Mouse (Mus musculus) midbrain, postnatal 0 days (tissue): ENCODE measurements at regions not wholly inside any gene's neighbourhood (a gene's known extent, or its start where the extent isn't known, plus 50 kb on each side); places are given as distances from the start of the nearest gene placed in this dataset.

Experiments
- ATAC-seq: fragments of 200-750 bp; cut with Nextera tagmentation; 2 replicates; pipeline ENCODE4 v1.8.0; 2017; ENCODE audit warnings: moderate number of reproducible peaks, mild to moderate bottlenecking, moderate TSS enrichment, moderate library complexity; ENCODE audit not compliant: low FRiP score
- DNase-seq: peaks from one replicate; pipeline ENCODE4 v3.0.0-alpha.2; 2015; ENCODE audit warnings: low spot score
- H3K27ac ChIP-seq: fragments of 300-500 bp; sonication (generic); 2 replicates; pipeline ENCODE4 v1.5.1; 2014; ENCODE audit warnings: low read depth, mild to moderate bottlenecking, low read length, mixed read lengths
- H3K27me3 ChIP-seq: fragments of 300-500 bp; sonication (generic); 2 replicates; pipeline ENCODE4 v1.6.1; 2014; ENCODE audit warnings: low read length, control low read depth, mixed read lengths; ENCODE audit not compliant: insufficient read depth
- H3K36me3 ChIP-seq: fragments of 300-500 bp; sonication (generic); 2 replicates; pipeline ENCODE4 v1.6.1; 2014; ENCODE audit warnings: low read length, control low read depth, mixed read lengths; ENCODE audit not compliant: insufficient read depth
- H3K4me1 ChIP-seq: fragments of 300-500 bp; sonication (generic); 2 replicates; pipeline ENCODE4 v1.6.1; 2014; ENCODE audit warnings: mild to moderate bottlenecking, control low read depth, antibody characterized with exemption, low read length, mixed read lengths; ENCODE audit not compliant: insufficient read depth
- H3K4me2 ChIP-seq: fragments of 300-500 bp; sonication (generic); 2 replicates; pipeline ENCODE4 v1.6.1; 2014; ENCODE audit warnings: low read depth, mild to moderate bottlenecking, low read length, mixed read lengths; ENCODE audit not compliant: poor library complexity, severe bottlenecking
- H3K4me3 ChIP-seq: fragments of 300-500 bp; sonication (generic); 2 replicates; pipeline ENCODE4 v1.5.1; 2014; ENCODE audit warnings: low read depth, mild to moderate bottlenecking, low read length, moderate library complexity
- H3K9ac ChIP-seq: fragments of 300-500 bp; sonication (generic); replicated peaks from 2 replicates; pipeline ENCODE4 v1.6.1; 2014; ENCODE audit warnings: mild to moderate bottlenecking, low read length, moderate library complexity, mixed read lengths; ENCODE audit not compliant: poor library complexity, severe bottlenecking
- H3K9me3 ChIP-seq: fragments of 300-500 bp; sonication (generic); 2 replicates; pipeline ENCODE4 v1.6.1; 2016; ENCODE audit warnings: low read length, control low read depth
- CTCF ChIP-seq: IDR thresholded peaks from 2 replicates; pipeline ENCODE4 v1.5.1; 2016; ENCODE audit warnings: antibody characterized with exemption, mild to moderate bottlenecking
- WGBS: fragments of 180-500 bp; shearing (Covaris S2); extraction: QIAGEN DNeasy Blood & Tissue Kit; methylation state at CpG from one replicate; pipeline ENCODE4 v1.1.7; 2014; 5-methylcytosine and 5-hydroxymethylcytosine counted together

- no peak overlapping the region for H3K4me2 ChIP-seq
- DNase-seq: peak; percentile 91
- H3K4me3 ChIP-seq: no peak overlapping the region
- peak; percentile 54 for TF ChIP-seq CTCF
- WGBS: 47% methylated on average over 13 of the region's 13 CpGs
- H3K36me3 ChIP-seq: no peaks in the 10 kb centered on the region
- no peaks in the 10 kb centered on the region for H3K4me1 ChIP-seq
- no peak overlapping the region for H3K9ac ChIP-seq
- H3K27ac ChIP-seq: no peak overlapping the region
- no peaks in the 10 kb centered on the region for H3K27me3 ChIP-seq
- H3K9me3 ChIP-seq: no peaks in the 10 kb centered on the region
- peak; percentile 90 for ATAC-seq
Observed at GRCm38 (mm10) chr4:53263776-53264175, 104.1 kb upstream of the Abca1 start.

GRCm38 (mm10) chr4:53262466-53262865, 102.8 kb upstream of the Abca1 start:
- DNase-seq (no peak), ATAC-seq (no peak)
- no peaks in the 10 kb centered on the region for H3K36me3 ChIP-seq
- H3K27me3 ChIP-seq: no peaks in the 10 kb centered on the region
- TF ChIP-seq CTCF: no peak
- 87% methylated on average over 5 of the region's 5 CpGs for WGBS
- no peaks in the 10 kb centered on the region for H3K4me1 ChIP-seq
- no peak overlapping the region for H3K4me2 ChIP-seq
- H3K27ac ChIP-seq: no peak overlapping the region
- H3K9ac ChIP-seq: no peak overlapping the region
- no peaks in the 10 kb centered on the region for H3K9me3 ChIP-seq
- no peak overlapping the region for H3K4me3 ChIP-seq

- TF ChIP-seq CTCF: no peak
- no peak overlapping the region for H3K4me3 ChIP-seq
- no peaks in the 10 kb centered on the region for H3K36me3 ChIP-seq
- H3K4me2 ChIP-seq: no peak overlapping the region
- no peak for ATAC-seq
- 83% methylated on average over 6 of the region's 6 CpGs for WGBS
- no peak overlapping the region for H3K9ac ChIP-seq
- H3K27me3 ChIP-seq: no peaks in the 10 kb centered on the region
- no peak for DNase-seq
- H3K4me1 ChIP-seq: no peaks in the 10 kb centered on the region
- no peaks in the 10 kb centered on the region for H3K9me3 ChIP-seq
- no peak overlapping the region for H3K27ac ChIP-seq
Observed at GRCm38 (mm10) chr4:53261556-53262140, 102.0 kb upstream of the Abca1 start.

GRCm38 (mm10) chr4:53258975-53259374, 99.3 kb upstream of the Abca1 start:
- 94% methylated on average over 6 of the region's 6 CpGs for WGBS
- no peaks in the 10 kb centered on the region for H3K27me3 ChIP-seq
- H3K36me3 ChIP-seq: no peaks in the 10 kb centered on the region
- no peak overlapping the region for H3K9ac ChIP-seq
- no peak for ATAC-seq
- no peaks in the 10 kb centered on the region for H3K4me1 ChIP-seq
- no peaks in the 10 kb centered on the region for H3K9me3 ChIP-seq
- no peak for TF ChIP-seq CTCF
- H3K27ac ChIP-seq: no peak overlapping the region
- DNase-seq: no peak
- H3K4me2 ChIP-seq: no peak overlapping the region
- H3K4me3 ChIP-seq: no peak overlapping the region

- H3K9ac ChIP-seq: no peak overlapping the region
- DNase-seq (no peak), ATAC-seq (no peak)
- 83% methylated on average over 5 of the region's 5 CpGs for WGBS
- H3K4me2 ChIP-seq: no peak overlapping the region
- H3K9me3 ChIP-seq: no peaks in the 10 kb centered on the region
- no peaks in the 10 kb centered on the region for H3K36me3 ChIP-seq
- H3K4me1 ChIP-seq: no peaks in the 10 kb centered on the region
- H3K27me3 ChIP-seq: no peaks in the 10 kb centered on the region
- H3K4me3 ChIP-seq: no peak overlapping the region
- no peak for TF ChIP-seq CTCF
- H3K27ac ChIP-seq: no peak overlapping the region
Observed at GRCm38 (mm10) chr4:53256996-53257395, 97.3 kb upstream of the Abca1 start.

GRCm38 (mm10) chr4:53254483-53254882, 94.8 kb upstream of the Abca1 start:
- WGBS: 52% methylated on average over 6 of the region's 6 CpGs
- Histone ChIP-seq H3K9ac (no peak overlapping the region), H3K36me3 (no peaks in the 10 kb centered on the region), H3K9me3 (no peaks in the 10 kb centered on the region), H3K27me3 (no peaks in the 10 kb centered on the region), H3K4me3 (no peak overlapping the region), H3K4me1 (no peaks in the 10 kb centered on the region), H3K27ac (peak overlapping the region; percentile 38; the same call in 1 of the 2 replicates), H3K4me2 (no peak overlapping the region)
- DNase-seq (no peak), ATAC-seq (no peak)
- TF ChIP-seq CTCF: no peak
